Mouse (Mus musculus) frontal cortex, postnatal 36 days (tissue): Measurements from ENCODE around the gene Slc19a1.

ENCODE experiments used
- DNase-seq, 2 experiments: peaks; one replicate each; pipeline ENCODE4 v3.0.0; 2022; ENCODE audit warnings: low spot score in 2 of 2

The Slc19a1 gene

DNA sequence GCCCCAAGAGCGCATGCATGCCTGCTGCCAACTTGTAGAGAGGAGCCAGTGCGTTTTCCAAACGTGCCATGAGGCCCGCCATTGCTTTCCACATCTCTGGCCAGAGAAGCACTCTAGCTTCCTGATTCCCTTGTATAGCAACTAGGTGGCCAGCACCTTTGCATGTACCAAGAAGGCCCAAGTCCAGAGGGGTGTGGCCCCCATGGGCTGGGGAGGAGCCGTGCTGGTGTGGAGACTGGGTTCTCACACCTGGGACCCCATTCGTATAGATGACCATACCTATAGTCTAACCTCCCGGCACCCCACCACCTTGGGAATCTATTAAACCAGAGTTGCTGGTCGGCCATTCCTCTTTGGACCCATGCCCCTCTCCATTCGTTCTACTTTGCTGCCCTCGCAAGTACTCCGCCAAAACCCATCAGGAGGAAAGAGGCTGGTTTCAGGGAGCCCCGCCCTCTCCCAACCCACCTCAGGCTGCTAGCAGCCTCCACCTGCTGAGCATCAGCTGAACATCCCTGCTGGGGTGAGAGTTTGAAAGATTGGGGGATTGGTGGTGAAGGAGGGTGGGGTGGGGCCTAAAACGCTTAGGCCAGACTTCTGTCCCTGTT lies at the start of gene Slc19a1:
Gene Slc19a1 (plus strand): TSS at position 474 of the 608 bp plus-strand sequence.
- no peak for DNase-seq

DNA sequence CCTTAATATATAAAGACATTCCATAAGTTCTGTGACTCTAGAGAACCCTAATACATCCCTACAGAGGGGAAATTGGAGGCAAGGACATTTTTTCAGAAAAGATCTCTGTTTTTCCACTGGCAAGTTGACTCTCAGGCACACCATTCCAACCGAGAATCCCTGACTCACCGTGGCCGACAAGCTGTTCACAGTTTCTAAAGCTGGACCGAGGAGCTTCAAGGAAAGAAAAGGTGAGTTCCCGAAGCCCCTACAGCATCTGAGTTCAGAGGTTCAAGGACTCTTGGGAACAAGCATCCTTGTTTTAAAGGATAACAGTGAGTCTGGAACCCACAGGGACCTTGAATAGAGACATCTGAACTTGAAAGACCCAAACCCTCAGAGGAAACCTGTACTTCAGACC lies 43.5 kb upstream of the Slc19a1 start:
- DNase-seq: no peak

DNA sequence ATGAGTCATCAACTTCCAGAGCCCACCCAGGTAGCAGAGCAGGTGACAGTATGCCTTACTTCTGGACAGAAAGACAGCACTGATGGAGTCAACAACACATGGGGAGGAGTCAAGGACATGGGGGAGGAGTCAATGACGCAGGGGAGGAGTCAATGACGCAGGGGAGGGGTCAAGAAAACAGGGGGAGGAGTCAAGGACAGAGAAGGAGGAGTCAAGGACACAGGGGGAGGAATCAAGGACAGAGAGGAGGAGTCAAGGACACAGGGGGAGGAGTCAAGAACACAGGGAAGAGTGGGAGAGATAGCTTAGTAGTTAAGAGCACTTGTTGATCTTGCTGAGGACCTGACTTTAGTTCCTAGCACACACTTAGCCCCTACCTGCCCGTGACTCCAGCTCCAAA lies 39.6 kb upstream of the Slc19a1 start:
- no peak for DNase-seq

DNA sequence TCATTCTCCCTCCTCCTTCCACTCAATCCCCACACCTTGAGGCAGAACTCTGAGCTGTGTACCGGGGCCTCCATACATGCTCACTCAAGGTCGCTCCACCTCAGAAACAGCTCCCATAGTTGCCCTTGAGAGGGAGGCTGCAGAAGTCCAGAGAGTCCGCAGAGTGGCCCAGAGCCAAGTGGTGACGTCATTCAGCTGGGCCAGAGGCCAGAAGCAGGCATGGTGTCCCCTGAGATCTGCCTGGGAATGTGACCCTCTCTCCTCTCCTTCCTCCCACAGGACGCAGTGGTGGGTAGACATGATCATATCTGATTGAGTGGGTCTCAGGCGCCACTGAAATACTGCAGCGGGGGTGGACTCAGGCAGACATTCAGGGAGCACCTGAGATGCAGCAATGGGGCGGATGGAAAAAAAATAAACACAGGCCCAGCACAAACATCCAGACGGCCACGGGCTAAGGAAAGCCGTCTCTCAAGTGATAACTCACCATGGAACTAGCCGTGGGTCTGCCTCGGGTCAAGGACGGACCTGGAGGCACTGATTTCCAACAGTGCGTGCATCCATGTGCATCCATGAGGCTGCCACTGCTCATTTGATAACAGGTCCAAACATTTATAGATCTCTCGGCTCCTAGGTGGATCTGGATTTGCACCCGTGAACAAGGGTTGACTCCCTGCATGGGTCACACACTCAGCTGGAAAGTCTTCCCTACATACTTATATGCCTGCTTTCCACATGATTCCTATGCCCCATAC lies 34.1 kb upstream of the Slc19a1 start:
- DNase-seq: no peak

DNA sequence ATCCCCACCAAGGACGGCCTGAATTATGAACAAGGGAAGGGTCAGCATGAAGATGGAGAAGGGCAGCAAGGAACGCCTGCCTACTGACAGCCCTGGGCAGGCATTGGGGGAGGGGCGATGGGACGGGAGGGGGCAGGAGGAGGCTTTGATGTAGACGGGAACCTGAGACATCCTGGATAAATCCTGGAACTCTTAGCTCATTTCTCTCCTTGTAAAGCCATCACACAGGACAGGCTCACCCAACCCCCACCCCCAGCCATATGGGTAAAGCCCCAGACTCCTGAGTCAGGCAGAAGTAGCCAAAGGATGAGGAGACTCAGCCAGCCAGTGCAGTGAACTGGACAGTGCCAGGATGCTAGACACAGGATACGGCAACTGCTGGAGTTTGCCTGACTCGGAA lies 27.1 kb upstream of the Slc19a1 start:
- no peak for DNase-seq

DNA sequence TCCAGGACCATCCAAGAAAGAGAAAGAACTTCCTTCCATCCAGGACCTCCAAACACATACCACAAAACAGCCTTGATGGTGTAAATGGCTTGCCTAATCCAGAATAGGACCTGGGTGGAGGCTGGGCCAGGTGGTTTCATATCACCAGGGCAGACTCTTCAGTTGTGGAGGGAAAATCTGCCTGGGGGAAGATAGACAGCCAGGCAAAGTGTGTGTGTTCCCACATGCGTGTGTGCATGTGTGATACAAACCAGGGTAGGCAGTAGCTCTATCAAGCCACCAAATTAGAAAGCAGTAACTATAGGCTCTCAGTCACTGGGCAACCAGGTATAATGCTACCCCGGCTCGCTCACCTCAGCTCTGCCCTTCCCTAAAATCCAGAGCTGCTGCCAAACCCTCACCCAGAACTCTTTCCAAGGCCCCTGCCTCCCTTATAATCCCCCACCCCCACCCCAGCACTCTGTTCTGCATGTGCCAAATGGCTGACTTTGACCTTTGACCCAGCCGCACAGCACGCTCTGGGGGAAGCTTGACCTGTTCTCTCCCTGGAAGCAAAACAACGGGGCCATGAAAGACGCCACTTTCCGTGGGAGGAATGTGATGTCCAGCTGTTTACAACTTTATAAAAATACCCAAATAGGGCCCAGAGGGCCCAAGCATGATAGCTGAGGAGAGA lies 24.5 kb upstream of the Slc19a1 start:
- no peak for DNase-seq

DNA sequence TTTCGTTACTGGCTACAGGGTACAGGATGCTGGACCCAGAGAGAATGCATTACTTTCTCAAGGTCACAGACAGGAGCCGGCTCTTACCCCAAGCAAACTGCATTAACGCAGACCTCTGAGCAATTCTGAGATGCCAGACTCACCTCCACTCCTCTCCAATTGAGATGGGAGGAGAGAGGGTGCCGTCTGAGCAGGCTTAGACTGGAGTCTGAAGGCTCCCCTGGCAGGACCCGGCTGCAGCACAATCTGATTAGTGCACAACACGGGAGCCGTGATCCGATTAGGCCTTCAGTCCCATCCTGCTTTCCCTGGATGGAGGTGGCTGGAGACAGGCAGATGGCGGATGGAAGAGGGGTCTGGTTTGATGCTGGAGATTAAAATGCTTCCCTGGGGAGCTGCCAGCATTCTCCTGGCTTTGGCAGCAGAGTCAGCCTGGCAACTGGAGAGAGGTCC lies 23.9 kb upstream of the Slc19a1 start:
- DNase-seq: peak; percentile 29 to 37

DNA sequence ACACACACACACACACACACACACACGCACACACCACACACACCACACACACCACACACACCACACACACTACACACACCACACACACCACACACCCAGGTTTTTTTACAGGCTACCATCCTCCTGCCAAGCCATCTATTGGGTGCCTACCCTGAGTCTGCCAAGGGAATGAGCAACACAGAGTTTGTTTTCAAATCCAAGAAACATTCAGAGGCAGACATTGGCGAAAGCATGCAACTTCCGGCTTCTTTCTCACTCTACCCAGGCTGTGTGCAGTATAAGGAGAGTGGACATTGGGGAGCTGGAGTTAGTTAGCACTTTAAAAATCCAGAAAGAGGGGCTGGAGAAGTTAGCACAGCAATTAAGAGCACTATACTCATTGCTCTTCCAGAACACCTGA lies 23.3 kb upstream of the Slc19a1 start:
- no peak for DNase-seq

DNA sequence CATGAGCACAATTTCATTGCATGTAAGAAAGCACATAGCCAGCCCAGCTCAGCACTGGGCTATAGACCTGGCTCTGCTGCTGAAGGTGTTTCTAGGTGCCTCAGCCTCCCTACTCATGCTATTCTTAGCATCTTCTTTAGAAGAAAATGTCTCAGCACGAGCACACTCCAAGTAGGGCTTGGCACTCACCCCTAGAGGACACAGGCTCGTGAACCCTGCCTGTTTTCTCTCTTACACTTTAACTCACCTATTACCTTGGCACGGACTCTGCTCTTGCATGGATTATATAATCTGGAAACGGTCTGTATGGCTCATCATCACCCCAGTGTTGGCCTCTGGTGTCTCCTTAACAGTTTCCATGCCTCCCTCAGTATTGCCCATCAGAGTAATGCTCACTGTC lies 20.4 kb upstream of the Slc19a1 start:
- no peak for DNase-seq

DNA sequence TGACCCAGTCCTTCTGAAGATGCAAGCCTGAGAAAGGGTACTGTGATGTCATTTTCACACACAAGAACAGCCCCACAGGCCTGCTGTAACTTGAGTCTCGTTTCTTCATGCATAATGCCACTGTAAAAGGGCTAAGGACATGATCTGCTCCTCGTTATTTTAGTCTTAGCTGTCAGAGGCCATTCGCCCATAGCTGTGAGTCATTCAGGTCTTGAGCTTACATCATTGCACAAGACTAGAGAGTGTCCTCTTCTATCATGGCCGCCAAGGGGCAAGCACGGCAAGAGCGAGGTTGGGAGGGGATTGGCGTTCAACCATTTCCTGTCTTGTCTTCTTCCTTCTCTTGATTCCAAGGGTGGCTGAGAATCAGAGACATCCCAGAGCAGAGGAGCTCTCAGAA lies 16.0 kb upstream of the Slc19a1 start:
- DNase-seq: no peak

DNA sequence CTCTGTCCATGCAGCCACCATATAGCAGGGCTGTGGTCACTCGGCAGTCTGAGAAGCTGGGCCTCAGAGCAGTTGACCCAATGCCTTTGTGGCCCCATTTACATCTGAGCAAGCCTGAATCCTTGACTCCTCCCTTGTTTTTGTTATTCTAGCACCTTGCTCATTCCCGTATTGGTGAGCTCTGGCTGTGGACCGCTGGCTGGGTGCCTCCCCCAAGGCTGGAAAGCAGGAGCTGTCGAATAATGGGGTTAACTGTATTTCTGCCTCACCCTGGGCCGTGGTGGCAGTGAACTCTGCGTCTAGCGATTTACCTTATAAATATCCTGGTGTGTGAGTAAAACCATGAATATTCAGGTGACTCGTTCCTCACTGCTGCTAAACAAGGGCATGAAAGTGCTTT lies 15.5 kb upstream of the Slc19a1 start:
- no peak for DNase-seq

DNA sequence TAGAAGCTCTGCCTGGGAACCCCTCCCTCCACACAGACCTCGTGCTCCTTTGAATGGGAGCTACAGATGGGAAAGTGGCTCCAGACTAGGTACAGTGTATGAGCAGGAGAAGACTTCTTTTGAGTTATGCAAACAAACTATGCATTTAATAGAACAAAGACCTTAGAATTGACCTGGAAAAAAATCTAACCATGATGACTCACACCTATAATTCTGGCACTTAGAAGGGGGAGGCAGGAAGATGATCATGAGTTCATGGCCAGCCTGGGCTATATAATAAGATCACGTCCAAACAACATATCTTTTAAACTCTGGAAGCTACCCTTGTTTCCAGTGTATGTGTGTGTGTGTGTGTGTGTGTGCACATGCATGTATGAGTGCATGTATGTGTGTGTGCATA lies 15.0 kb upstream of the Slc19a1 start:
- DNase-seq: no peak

DNA sequence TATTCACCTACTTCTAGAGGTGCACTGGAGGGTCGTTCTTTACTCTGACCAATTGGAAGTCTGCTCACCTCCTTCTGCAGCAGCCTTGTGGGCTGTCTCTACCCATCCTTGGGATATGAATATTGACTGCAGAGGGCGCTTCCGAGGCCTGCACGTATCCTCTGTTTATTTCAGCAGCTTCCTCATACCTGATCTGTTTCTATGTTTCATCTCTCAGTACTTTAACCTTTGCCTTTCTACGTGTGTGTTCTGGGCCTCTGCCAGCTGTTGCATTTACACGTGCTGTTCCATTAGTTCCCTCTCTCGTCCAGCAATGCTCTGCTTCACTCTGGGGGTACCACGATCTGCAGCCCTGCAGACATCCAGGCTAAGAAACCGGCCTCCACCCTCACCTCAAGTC lies 14.4 kb upstream of the Slc19a1 start:
- no peak for DNase-seq

DNA sequence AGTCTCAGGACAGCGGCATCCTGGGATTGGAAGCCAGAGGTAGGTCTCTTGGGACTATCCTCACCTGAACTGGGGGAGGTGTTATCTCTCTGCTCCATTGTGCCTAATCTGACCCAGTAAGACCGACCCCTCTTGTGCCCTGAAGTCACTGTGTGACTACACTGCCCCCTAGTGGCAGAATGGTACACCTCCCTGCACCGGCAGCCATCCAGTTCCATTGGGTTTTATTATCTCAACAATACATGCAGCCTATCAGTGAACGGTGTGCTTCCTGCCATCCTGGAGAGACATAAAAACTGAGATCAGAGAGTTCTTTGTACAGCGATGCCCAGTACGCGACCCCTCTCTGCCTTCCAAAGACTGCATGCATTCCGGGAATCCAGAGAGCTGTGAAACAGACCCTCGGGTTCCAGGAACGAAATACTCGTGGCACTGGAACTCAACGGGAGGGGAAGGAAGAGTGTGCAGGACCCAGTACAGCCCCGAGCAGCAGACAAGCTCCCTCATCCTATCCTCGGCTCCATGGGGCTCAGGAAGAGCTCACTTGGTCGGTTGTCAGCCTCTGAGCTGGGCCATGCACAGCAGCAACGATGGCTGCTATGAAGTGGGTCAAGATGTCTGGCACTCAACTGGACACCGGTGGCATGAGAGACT lies 10.5 kb upstream of the Slc19a1 start:
- DNase-seq: peak; percentile 81 to 87

DNA sequence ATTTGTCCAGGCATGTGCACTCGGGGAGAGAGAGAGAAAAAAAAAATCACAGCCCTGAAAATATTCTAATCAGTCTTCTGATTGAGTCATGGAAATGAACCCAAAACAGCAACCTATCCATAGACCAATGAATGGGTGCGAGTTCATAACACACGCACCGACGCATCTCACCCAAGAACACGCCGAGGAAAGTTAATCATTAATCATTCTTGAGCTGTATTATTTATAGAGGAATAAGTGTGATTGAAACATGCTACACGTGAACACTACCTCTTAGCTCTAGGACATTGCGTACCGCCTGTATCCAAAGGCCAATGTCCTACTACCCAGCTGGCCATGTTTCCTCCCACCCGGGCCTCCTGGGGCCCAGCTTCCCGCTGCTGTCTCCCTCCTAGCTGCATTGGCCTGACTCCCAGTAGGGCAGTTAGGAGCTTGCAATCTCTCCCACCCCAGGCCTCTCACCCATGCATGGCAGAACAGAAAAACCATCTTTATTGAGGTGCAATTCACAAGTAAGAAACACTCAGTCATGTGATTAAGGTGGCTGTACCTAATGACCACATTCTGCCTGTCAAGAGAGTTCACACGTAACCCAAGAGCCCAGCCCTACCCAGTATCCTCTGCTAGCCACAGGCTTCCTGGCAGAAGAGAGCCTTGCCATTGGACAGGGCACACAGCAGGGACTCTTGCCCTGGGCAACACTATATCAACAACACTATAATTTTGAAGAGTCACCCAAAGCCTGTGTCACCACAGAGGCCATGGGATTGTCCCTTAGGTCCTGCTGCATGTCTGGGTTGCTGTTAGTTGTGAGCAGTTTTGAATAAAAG lies 9.5 kb upstream of the Slc19a1 start:
- DNase-seq: no peak

DNA sequence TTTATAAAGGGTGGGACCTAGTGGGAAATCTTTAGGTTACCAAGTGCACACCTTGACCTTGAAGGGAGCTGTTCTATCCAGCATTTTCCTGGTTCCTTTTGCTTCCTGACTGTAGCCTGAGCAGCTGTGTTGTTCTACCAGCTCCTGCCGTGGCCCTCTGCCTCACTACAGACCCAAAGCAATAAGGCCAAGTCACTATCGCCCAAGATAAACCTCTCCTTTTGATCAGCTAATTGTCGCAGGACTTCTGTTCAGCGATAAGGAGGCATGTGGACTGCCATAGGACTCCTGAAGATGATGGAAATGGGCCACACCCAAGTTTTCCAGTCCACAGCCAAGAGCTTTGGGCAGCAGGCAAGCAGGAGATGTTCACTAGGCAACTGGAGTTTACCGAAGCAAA lies 7.8 kb upstream of the Slc19a1 start:
- DNase-seq: no peak

DNA sequence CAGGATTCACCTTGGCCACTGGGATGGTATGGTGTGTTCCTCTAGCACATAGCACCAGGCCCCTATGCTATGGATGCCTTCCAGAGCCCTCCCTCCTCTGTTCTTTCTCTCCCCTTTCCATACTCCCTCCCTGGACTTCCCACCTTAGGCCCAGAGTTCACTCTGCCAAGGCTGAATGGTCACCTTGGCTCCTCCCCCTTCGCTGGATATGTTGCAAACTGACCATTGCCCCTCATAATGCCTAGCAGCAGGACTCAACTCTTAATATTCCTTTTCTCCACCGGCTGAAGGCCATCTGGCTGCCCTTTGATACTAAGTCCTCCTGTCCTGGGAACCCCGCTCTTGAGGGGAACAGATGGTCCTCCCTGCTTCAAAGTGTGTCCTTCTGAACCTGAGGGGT lies 5.1 kb upstream of the Slc19a1 start:
- DNase-seq: no peak

DNA sequence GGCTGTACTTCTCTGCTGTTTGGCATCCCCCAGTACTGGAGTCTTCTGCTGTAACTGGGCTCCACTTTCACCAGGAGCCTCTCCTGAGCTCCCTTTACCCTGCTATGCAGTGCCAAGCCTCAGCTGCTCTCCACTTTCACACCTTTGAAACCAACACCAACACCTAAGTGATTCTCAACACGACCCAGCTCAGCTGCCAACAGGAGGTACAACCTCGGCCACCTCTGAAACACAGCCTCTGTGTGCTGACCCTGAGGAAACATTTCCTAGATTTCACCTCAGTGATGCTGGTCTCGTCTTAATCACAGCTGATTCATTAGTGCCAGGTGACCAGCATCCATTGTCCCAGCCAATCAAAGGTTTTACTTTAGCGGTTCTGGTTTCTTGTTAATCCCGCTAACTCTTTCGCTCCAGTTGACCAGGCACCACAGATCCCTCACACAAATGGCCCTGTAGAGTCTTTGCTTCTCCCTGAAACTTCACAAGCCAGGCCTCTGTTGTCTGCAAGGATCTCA lies 3.2 kb upstream of the Slc19a1 start:
- no peak for DNase-seq

DNA sequence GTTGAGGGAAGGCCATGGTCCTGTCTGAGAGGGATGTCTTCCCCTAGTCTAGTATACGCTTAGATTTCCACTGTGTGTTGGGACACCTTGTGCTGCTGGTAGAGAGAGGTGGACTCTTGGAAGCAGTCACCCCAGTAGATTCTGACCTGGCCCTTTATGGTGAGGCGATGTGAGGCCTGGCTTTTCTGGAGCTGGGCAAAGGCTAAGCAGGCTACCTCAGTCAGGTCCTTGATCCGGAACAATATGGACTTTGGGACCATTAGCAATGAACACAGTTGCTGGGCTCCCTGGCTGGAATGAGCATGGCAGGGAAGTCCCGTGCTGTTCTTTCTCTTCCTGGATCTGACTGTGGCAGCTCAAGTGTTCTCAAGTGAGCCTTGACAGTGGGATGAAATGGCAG lies 2.3 kb upstream of the Slc19a1 start:
- DNase-seq: no peak

DNA sequence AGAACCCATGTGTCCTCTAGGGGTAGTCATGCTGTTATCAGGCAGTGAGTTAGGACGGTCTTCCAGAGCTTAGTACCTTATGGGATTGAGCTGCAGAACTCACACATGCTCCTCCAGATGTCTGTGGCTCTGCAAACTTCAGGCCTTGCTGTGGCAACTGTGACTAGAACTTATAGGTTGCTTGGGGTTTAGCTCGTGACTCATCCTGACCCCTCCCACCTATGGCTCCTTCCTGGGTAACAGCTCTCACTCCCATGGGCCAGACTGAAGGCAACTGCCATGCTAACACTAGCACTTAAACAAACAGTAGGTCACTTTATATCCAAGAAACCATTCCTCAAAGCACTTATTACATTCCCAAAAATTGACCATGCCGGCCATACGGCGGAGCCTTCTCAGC lies 1.4 kb upstream of the Slc19a1 start:
- DNase-seq: no peak

DNA sequence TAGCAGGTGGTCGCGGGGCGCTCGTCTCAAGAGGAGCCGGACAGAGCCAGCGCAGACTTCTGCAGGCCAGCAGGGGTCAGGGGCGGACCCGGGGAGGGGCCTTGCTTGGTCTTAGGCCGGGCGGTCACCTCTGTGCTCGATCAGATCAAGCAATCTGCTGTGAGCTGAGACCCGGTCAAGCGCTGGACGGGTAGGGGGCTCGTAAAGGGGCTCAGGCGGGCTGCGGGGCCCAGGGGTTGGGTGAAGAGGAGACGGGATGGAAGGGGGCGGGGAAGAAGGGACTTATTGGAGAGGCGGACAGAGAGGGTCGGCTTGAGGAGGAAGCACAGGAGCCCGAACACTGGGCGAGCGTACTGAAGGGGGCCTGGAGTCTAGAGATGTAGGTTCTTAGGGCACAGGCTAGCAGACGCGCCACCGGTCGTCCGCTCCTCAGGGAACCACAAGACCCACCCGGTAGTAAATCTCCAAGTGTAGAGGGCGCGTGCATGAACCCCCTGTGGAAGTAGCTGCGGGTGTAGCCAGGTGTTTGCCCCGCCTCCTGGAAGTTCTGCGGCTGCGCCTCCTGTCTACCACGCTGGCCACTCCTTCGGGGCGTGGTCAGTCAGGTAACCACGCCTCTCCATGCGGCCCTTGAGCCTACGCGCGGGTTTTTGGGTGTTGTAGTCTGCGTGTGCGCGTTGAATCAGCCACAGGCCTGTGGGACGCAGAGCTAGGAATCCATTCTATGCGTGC lies 716 bp downstream of the Slc19a1 start:
- peak; percentile 92 to 95 for DNase-seq
